Mouse (Mus musculus) ovary, postnatal 14 days (tissue): Measurements from ENCODE around the gene Jak2.

Experiments used
- DNase-seq: peaks from one replicate; pipeline ENCODE4 v3.0.0; 2022; ENCODE audit warnings: low spot score

The Jak2 gene

GRCm38 (mm10) chr19:29251191-29251957 is at the start of gene Jak2:
Jak2 (plus strand) TSS chr19:29251828.
- peak; percentile 87 for DNase-seq

GRCm38 (mm10) chr19:29203337-29203736 is 48.3 kb upstream of the Jak2 start:
- DNase-seq: no peak

- no peak for DNase-seq
Observed at GRCm38 (mm10) chr19:29204583-29204982, 47.0 kb upstream of the Jak2 start.

- no peak for DNase-seq
Observed at GRCm38 (mm10) chr19:29205267-29205666, 46.4 kb upstream of the Jak2 start.

- DNase-seq: no peak
Observed at GRCm38 (mm10) chr19:29209898-29210297, 41.7 kb upstream of the Jak2 start.

GRCm38 (mm10) chr19:29210319-29210718 is 41.3 kb upstream of the Jak2 start:
- no peak for DNase-seq

- DNase-seq: no peak
Observed at GRCm38 (mm10) chr19:29215811-29216509, 35.7 kb upstream of the Jak2 start.

GRCm38 (mm10) chr19:29221867-29222266 is 29.8 kb upstream of the Jak2 start:
- DNase-seq: no peak

- DNase-seq: no peak
Observed at GRCm38 (mm10) chr19:29224968-29225367, 26.7 kb upstream of the Jak2 start.

- DNase-seq: no peak
Observed at GRCm38 (mm10) chr19:29226996-29227395, 24.6 kb upstream of the Jak2 start.

- DNase-seq: no peak
Observed at GRCm38 (mm10) chr19:29227941-29228590, 23.6 kb upstream of the Jak2 start.

GRCm38 (mm10) chr19:29228989-29229388 is 22.6 kb upstream of the Jak2 start:
- no peak for DNase-seq

- no peak for DNase-seq
Observed at GRCm38 (mm10) chr19:29232738-29233137, 18.9 kb upstream of the Jak2 start.

- DNase-seq: no peak
Observed at GRCm38 (mm10) chr19:29236658-29237385, 14.8 kb upstream of the Jak2 start.

GRCm38 (mm10) chr19:29238171-29238570 is 13.5 kb upstream of the Jak2 start:
- no peak for DNase-seq

- DNase-seq: no peak
Observed at GRCm38 (mm10) chr19:29239513-29240235, 12.0 kb upstream of the Jak2 start.

GRCm38 (mm10) chr19:29240676-29241075 is 11.0 kb upstream of the Jak2 start:
- DNase-seq: no peak

- DNase-seq: no peak
Observed at GRCm38 (mm10) chr19:29241581-29241980, 10.0 kb upstream of the Jak2 start.

- no peak for DNase-seq
Observed at GRCm38 (mm10) chr19:29249933-29250332, 1.7 kb upstream of the Jak2 start.

GRCm38 (mm10) chr19:29251958-29252801 is 552 bp downstream of the Jak2 start:
- DNase-seq: no peak
